In genomic region chr2:91923415-91924337, GRCm38 (mm10) we compare ENCODE assay signal across 8 mouse cellular contexts. TPM values are rescaled to one million over a fixed set of nuclear protein-coding genes. Genes with fewer than 3 reads are reported as not detected.
DNase-seq lines count a peak whose midpoint lies in the region; ATAC-seq and TF ChIP-seq lines count a peak whose summit lies in the region.

No protein-coding gene starts in this region.

- H3K4me2 ChIP-seq in heart, embryonic 14.5 days (ENCODE audit: low read length) = peak overlapping the region; percentile 60
- H3K4me2 ChIP-seq in lung, postnatal 0 days (replicated peaks; ENCODE audit: low read depth, low read length) = peak overlapping the region; percentile 50

- no peaks in the 10 kb centered on the region for H3K9me3 ChIP-seq in heart, embryonic 14.5 days (ENCODE audit: control insufficient read depth, low read length)
- H3K9me3 ChIP-seq in lung, postnatal 0 days (ENCODE audit: low read length) = no peaks in the 10 kb centered on the region

- H3K27me3 ChIP-seq in heart, embryonic 14.5 days (ENCODE audit: control insufficient read depth, insufficient read depth, low read length) = peaks cover 49% of the 10 kb centered on the region
- peaks cover 36% of the 10 kb centered on the region for H3K27me3 ChIP-seq in lung, postnatal 0 days (replicated peaks; ENCODE audit: insufficient read depth, low read length)

- H3K4me1 ChIP-seq in heart, embryonic 14.5 days (ENCODE audit: control insufficient read depth in 2 of 2, insufficient read depth in 2 of 2, low read length in 2 of 2) = peaks cover 14 to 15% of the 10 kb centered on the region in 2 experiments
- H3K4me1 ChIP-seq in lung, postnatal 0 days (ENCODE audit: insufficient read depth, low read depth, low read length) = peaks cover 12% of the 10 kb centered on the region

- no peak for TF ChIP-seq EP300 in lung, postnatal 0 days (IDR thresholded peaks at IDR 0.05)

- H3K9ac ChIP-seq in heart, embryonic 14.5 days (ENCODE audit: low read length) = no peak overlapping the region
- no peak overlapping the region for H3K9ac ChIP-seq in lung, postnatal 0 days (replicated peaks; ENCODE audit: low read depth)

- WGBS in heart, embryonic 14.5 days = 5% methylated on average over 54 of the region's 54 CpGs
- 4% methylated on average over 54 of the region's 54 CpGs for WGBS in lung, postnatal 0 days

- TF ChIP-seq CTCF in lung, postnatal 0 days (IDR thresholded peaks at IDR 0.05) = peak; percentile 81

- H3K4me3 ChIP-seq in heart, embryonic 14.5 days (ENCODE audit: control insufficient read depth in 1 of 2, insufficient read depth in 1 of 2, low read depth in 1 of 2, low read length in 2 of 2) = peak overlapping the region; percentile 31 to 52
- peak overlapping the region; percentile 43 for H3K4me3 ChIP-seq in lung, postnatal 0 days (ENCODE audit: low read depth, low read length)

- H3K36me3 ChIP-seq in heart, embryonic 14.5 days (ENCODE audit: control insufficient read depth, insufficient read depth, low read length) = peaks cover under 1% of the 10 kb centered on the region; the same call in 1 of the 2 replicates
- H3K36me3 ChIP-seq in lung, postnatal 0 days (ENCODE audit: insufficient read depth, low read length) = no peaks in the 10 kb centered on the region; the same call in 1 of the 2 replicates

- no peak overlapping the region for H3K27ac ChIP-seq in heart, embryonic 14.5 days (replicated peaks in 1 of 2; ENCODE audit: control insufficient read depth in 1 of 2, insufficient read depth in 1 of 2, low read depth in 2 of 2, low read length in 2 of 2)
- H3K27ac ChIP-seq in lung, postnatal 0 days (ENCODE audit: low read length) = no peak overlapping the region

- no peak for ATAC-seq in heart, embryonic 14.5 days (ENCODE audit: insufficient number of reproducible peaks, insufficient read depth, low FRiP score, low read depth)
- ATAC-seq in lung, postnatal 0 days = peak; percentile 50

- peak; percentile 61 for DNase-seq in cerebellum, adult 11 months
- no peak for DNase-seq in cerebellum, adult 8-10 months
- peak; percentile 80 for DNase-seq in Muller cell, postnatal 12 days (ENCODE audit: inconsistent ontology term)
- peak; percentile 87 for DNase-seq in embryo, embryonic 10.5 days (ENCODE audit: low spot score)
- peak; percentile 86 for DNase-seq in kidney, postnatal 10 days
- peak; percentile 78 for DNase-seq in lung, postnatal 0 days (ENCODE audit: low spot score)
- DNase-seq in retina, postnatal 1 day = peak; percentile 84

RNA-seq across cellular contexts. Expression of gene Chrm4, which starts 3.4 kb away (rescaled TPM):
- polyA plus RNA-seq in heart, embryonic 14.5 days (2014; fragmentation: Nextera tagmentation; extraction: Ambion mirVana) = not detected in 2 replicates
- 0.12 and 0.16 TPM in 2 replicates for polyA plus RNA-seq in lung, postnatal 0 days (2015; fragmentation: Nextera tagmentation; extraction: Ambion mirVana)

RNA-seq across cellular contexts. Expression of gene Mdk, which starts 8.4 kb away (rescaled TPM):
- 352 and 435 TPM in 2 replicates for polyA plus RNA-seq in heart, embryonic 14.5 days (2014; fragmentation: Nextera tagmentation; extraction: Ambion mirVana)
- polyA plus RNA-seq in lung, postnatal 0 days (2015; fragmentation: Nextera tagmentation; extraction: Ambion mirVana) = 101 and 104 TPM in 2 replicates

RNA-seq across cellular contexts. Expression of gene Gm9821, which starts 21.8 kb away (rescaled TPM):
- 2.8 and 3.5 TPM in 2 replicates for polyA plus RNA-seq in heart, embryonic 14.5 days (2014; fragmentation: Nextera tagmentation; extraction: Ambion mirVana)
- polyA plus RNA-seq in lung, postnatal 0 days (2015; fragmentation: Nextera tagmentation; extraction: Ambion mirVana) = 0.14 and 0.35 TPM in 2 replicates

RNA-seq across cellular contexts. Expression of gene Dgkz, which starts 52.0 kb away (rescaled TPM):
- polyA plus RNA-seq in heart, embryonic 14.5 days (2014; fragmentation: Nextera tagmentation; extraction: Ambion mirVana) = 47.8 and 48.2 TPM in 2 replicates
- 50.7 and 54.0 TPM in 2 replicates for polyA plus RNA-seq in lung, postnatal 0 days (2015; fragmentation: Nextera tagmentation; extraction: Ambion mirVana)
